Mouse (Mus musculus): ENCODE results near the gene Rsph6a.

- TF ChIP-seq POLR2A (IDR thresholded peaks at IDR 0.05; ENCODE audit: low read depth, low read length) (peak; percentile 54), CTCF (IDR thresholded peaks at IDR 0.05; ENCODE audit: borderline replicate concordance, insufficient read depth, low read length) (no peak)
These were observed 38.1 kb downstream of the Rsph6a start for GRCm38 (mm10) chr7:19092381-19093173.

All from embryonic fibroblast, embryonic 13.5 days (primary cell).